Mouse (Mus musculus) hindbrain, embryonic 12.5 days (tissue): Measurements from ENCODE around the gene Capn2. TPM values are rescaled to one million over a fixed set of nuclear protein-coding genes. Genes with fewer than 3 reads are reported as not detected.

Source experiments
- ATAC-seq: fragments of 200-750 bp; cut with Nextera tagmentation; 2 replicates; pipeline ENCODE4 v1.8.0; 2017; ENCODE audit warnings: moderate TSS enrichment; ENCODE audit not compliant: low FRiP score
- H3K27ac ChIP-seq: fragments of 300-500 bp; sonication (generic); 2 replicates; pipeline ENCODE4 v1.5.1; 2016; ENCODE audit warnings: mild to moderate bottlenecking
- H3K27me3 ChIP-seq: fragments of 300-500 bp; sonication (generic); 2 replicates; pipeline ENCODE4 v1.6.1; 2016; ENCODE audit warnings: mild to moderate bottlenecking
- H3K36me3 ChIP-seq: fragments of 300-500 bp; sonication (generic); 2 replicates; pipeline ENCODE4 v1.6.1; 2016; ENCODE audit warnings: mild to moderate bottlenecking
- H3K4me1 ChIP-seq: fragments of 300-500 bp; sonication (generic); 2 replicates; pipeline ENCODE4 v1.6.1; 2016
- H3K4me2 ChIP-seq: fragments of 300-500 bp; sonication (generic); replicated peaks from 2 replicates; pipeline ENCODE4 v1.6.1; 2016; ENCODE audit warnings: mild to moderate bottlenecking
- H3K4me3 ChIP-seq: fragments of 300-500 bp; sonication (generic); 2 replicates; pipeline ENCODE4 v1.5.1; 2016; ENCODE audit warnings: mild to moderate bottlenecking
- H3K9ac ChIP-seq: fragments of 300-500 bp; sonication (generic); 2 replicates; pipeline ENCODE4 v1.6.1; 2016; ENCODE audit warnings: mild to moderate bottlenecking, moderate library complexity
- H3K9me3 ChIP-seq: fragments of 300-500 bp; sonication (generic); replicated peaks from 2 replicates; pipeline ENCODE4 v1.6.1; 2016; ENCODE audit warnings: mild to moderate bottlenecking
- WGBS: fragments of 180-500 bp; shearing (Covaris S2); methylation state at CpG from one replicate; pipeline ENCODE4 v1.1.7; 2016; 5-methylcytosine and 5-hydroxymethylcytosine counted together
- polyA plus RNA-seq: library from polyadenylated mRNA; unstranded; fragments of >200 nt; fragmentation: Nextera tagmentation; extraction: Ambion mirVana; gene quantifications from 2 replicates; pipeline ENCODE4 v1.2.1, GENCODE M21; 2016

Gene Capn2
- polyA plus RNA-seq, 1 experiment from 2014 or later = 136 TPM

DNA sequence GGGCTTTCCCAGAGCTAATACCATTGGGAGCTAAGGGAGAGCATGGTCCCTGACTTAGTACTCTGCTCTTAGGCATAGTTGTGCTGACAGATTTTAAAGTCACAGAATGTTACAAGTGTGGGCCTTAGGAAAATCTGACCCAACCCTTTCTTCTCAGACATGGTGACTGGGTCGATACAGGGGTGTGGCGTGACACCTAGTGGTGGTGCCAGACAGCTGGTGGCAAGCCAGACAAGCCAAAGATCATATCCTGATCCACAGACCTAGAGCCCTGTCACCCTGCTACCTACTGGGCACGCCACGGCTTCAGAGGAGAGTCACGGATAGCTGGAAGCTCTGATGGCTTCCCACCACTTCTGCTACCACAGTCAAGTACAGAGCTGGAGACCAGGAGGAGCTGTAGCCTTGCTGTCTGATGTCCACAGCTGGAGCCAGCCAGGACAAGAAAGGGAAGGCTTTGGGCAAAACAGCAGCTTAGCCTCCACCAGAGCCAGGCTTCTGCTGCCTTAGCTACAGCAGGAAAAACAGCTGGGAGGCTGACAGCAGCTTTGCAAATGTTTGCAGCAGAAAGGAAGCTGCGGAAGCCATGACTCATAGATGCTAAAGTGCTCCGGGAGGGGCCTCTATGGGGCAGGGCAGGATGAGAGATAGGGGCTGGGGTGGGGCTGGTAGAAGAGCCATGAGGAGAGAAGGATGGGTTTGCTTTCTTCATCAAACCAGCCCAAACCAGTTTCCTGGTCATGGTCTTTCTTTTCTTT, 11.0 kb downstream of the Capn2 start:
- Histone ChIP-seq H3K4me3 (no peak overlapping the region), H3K27me3 (no peaks in the 10 kb centered on the region), H3K27ac (no peak overlapping the region), H3K9ac (no peak overlapping the region), H3K9me3 (no peaks in the 10 kb centered on the region), H3K36me3 (peaks cover 35% of the 10 kb centered on the region), H3K4me1 (peaks cover 17% of the 10 kb centered on the region), H3K4me2 (no peak overlapping the region)
- 56% methylated on average over 7 of the region's 7 CpGs for WGBS
- no peak for ATAC-seq

DNA sequence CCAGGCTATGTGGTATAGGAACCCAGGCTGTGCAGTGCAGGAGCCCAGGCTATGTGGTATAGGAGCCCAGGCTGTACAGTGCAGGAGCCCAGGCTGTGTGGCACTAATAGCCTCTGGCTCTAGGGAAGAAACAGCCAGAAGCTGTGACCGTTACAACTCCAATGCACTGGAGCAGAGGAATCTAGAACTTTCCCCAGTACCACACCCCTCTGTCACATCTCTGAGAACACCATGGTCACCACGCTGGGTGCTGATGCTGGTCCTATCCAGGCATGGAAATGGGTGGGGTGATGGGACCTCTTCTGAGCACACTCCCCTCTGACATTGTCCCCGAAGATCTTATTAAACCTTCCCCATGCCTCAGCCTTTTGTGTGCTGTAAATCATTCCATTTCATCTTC, 12.1 kb downstream of the Capn2 start:
- WGBS = 94% methylated on average over 3 of the region's 3 CpGs
- Histone ChIP-seq H3K36me3 (peaks cover 24% of the 10 kb centered on the region), H3K4me2 (no peak overlapping the region), H3K27me3 (no peaks in the 10 kb centered on the region), H3K4me1 (peaks cover 17% of the 10 kb centered on the region), H3K9ac (no peak overlapping the region), H3K4me3 (no peak overlapping the region), H3K27ac (no peak overlapping the region), H3K9me3 (no peaks in the 10 kb centered on the region)
- peak; percentile 39; the same call in 1 of the 2 replicates for ATAC-seq

DNA sequence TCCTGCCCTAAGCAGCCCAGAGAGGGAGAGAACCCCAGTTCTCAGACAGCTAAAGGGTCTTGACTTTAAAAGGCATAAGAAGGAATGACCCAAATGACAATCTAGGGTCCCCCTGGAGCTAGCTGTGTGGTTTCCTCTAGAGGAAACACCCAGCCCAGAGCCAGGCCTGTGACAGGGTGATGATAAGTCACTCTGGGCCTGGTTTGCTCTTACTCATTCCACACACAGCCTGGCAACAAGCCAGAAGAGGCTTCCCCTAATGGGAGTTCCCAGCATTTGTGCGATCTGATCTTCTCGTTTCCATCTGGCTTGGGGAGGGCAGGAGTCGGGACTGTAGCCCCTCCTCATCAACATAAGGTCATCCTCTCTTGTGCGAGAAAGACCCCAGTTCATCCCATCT, 13.2 kb downstream of the Capn2 start:
- Histone ChIP-seq H3K4me3 (no peak overlapping the region), H3K9me3 (no peaks in the 10 kb centered on the region), H3K27me3 (no peaks in the 10 kb centered on the region), H3K9ac (peak overlapping the region; percentile 23; the same call in 1 of the 2 replicates), H3K27ac (no peak overlapping the region; the same call in 1 of the 2 replicates), H3K36me3 (peaks cover 14% of the 10 kb centered on the region), H3K4me2 (no peak overlapping the region), H3K4me1 (peaks cover 17% of the 10 kb centered on the region)
- no peak for ATAC-seq
- WGBS = 15% methylated on average over 4 of the region's 4 CpGs

DNA sequence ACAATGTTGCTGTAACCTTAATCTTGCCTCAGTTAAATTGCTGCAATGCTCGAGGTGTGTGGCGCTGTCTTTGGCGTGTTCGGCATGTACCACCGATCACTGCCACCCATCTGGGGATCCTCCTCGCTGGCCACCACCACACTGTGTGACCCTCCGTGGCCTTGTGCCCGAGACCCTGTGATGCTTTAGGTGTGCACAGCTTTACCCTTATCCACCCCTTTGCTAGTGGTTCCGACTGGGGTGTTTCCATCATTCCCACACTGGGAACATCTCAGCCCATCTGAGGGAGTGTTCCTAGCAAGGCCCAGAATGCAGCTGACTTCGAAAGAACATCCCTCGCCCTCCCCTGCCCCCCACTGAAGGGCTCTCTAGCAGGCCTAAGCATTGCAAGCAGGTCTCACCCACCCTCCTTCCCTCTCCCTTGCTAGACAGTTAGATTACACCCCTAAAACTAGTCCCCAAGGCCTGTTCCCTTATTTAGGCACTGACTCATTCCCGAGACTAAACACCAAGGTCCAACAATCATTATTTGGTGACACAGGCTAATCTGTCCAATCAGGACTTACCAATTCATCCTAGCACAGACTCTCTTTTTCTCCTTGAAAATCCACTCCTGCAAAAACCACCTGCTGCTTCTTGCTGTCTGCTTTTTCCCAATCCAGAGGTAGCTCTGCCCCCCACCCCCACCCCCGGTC, 14.1 kb downstream of the Capn2 start:
- Histone ChIP-seq H3K4me2 (no peak overlapping the region), H3K9me3 (no peaks in the 10 kb centered on the region), H3K27ac (no peak overlapping the region), H3K27me3 (no peaks in the 10 kb centered on the region), H3K36me3 (peaks cover 13% of the 10 kb centered on the region), H3K4me1 (peaks cover 14% of the 10 kb centered on the region), H3K4me3 (no peak overlapping the region), H3K9ac (no peak overlapping the region)
- ATAC-seq = no peak
- WGBS = 89% methylated on average over 13 of the region's 13 CpGs

DNA sequence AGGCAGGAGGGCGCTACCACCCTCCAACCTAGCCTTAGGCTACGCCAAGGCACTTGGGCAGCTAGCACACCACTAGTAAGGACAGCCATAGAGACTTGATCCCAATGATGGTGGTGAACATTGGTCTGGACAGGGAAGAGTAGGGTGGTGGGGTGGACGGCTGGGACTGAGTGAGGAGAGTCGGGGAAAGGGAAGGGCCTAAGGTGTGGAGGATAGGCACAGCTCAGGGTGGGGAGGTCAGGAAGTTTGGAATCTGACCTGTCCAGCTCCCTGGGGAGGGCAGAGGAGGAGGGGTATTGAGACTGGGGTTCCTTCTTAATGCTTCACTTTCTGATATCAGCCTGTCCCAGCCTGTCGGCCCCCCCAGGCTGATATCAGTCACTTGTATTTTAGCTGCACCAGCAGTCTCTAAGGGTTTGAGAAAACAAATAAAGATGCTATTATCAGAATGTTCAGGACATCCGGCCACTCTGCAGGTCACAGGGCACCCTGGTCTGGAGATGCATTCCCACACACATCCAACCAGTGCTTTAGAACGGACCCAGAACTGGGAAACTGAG, 14.8 kb downstream of the Capn2 start:
- no peak for ATAC-seq
- no peak overlapping the region for H3K9ac ChIP-seq
- H3K36me3 ChIP-seq = peaks cover 13% of the 10 kb centered on the region
- H3K4me3 ChIP-seq = no peak overlapping the region
- no peaks in the 10 kb centered on the region for H3K27me3 ChIP-seq
- no peaks in the 10 kb centered on the region for H3K9me3 ChIP-seq
- 89% methylated on average over 7 of the region's 7 CpGs for WGBS
- no peak overlapping the region for H3K4me2 ChIP-seq
- peaks cover 14% of the 10 kb centered on the region for H3K4me1 ChIP-seq
- no peak overlapping the region for H3K27ac ChIP-seq

DNA sequence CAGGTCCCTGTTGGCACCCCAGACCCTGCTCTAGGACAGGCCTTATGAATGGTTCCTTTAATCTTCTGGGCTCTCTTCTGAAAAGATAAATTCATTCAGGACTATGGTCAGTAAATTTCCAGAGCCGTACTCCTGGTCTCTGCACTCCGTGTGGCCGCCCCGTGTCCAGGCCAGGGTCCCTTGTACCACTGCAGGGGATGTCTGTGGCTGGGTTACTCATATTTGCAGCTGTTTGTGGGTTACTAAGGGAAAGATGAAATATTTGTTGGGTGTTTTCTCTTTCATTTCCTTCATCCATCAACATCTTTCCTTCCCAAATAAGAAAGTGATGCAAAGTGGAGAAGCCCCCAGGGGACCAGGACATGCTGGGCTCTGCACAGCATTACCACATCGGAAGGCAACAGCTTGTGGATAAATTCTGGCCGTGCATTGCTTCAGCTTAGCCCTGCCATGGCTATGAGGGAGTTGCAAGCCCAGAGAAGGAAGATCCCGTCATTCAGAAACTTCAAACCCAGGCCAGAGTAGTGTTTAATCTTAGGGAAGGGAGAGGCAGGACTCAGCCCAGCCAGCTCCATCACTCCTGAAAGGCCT, 15.5 kb downstream of the Capn2 start:
- Histone ChIP-seq H3K4me2 (no peak overlapping the region), H3K4me3 (no peak overlapping the region), H3K9me3 (no peaks in the 10 kb centered on the region), H3K27me3 (no peaks in the 10 kb centered on the region), H3K36me3 (peaks cover 13% of the 10 kb centered on the region), H3K27ac (no peak overlapping the region), H3K4me1 (peaks cover 14% of the 10 kb centered on the region), H3K9ac (no peak overlapping the region)
- WGBS = 81% methylated on average over 7 of the region's 7 CpGs
- ATAC-seq = no peak

DNA sequence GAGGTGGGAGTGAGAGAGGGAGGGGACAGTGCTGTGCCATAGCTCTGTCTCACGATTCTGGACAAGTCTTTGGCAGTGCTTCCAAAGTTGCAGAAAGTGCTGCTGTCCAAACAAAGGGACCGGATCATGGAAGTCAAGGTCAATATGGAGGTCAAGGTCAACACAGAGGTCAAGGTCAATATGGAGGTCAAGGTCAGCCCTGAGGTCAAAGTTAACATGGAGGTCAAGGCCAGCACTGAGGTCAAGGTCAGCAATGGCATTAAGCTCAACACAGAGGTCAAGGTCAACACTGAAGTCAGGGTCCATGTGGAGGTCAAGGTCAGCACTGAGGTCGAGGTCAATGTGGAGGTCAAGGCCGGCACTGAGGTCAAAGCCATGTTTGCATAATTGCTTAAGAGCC, 16.6 kb downstream of the Capn2 start:
- WGBS = 83% methylated on average over 4 of the region's 4 CpGs
- Histone ChIP-seq H3K27ac (no peak overlapping the region), H3K4me3 (no peak overlapping the region), H3K27me3 (no peaks in the 10 kb centered on the region), H3K9ac (no peak overlapping the region), H3K4me1 (peaks cover 16% of the 10 kb centered on the region), H3K9me3 (no peaks in the 10 kb centered on the region), H3K36me3 (peaks cover 8% of the 10 kb centered on the region; the same call in 1 of the 2 replicates), H3K4me2 (no peak overlapping the region)
- no peak for ATAC-seq

DNA sequence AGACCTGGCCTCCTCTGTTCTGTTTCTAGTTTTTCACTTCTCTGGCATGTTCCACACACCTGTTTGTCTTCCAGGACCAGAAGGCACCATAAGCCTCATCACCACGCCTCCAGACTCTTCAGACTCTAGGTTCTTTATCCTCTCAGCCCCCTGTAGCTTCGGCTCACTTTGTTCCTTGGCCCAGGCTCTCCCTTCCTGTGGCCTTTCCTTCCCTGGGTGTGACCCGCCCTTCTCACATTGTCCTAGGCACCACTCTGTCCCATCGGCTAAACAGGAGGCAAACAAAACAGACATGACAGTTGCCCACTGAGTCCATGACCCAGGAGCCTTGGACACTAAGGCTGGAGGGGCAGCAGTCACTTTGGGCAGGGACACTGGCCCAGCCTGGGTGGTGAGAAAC, 17.2 kb downstream of the Capn2 start:
- no peak for ATAC-seq
- no peaks in the 10 kb centered on the region for H3K27me3 ChIP-seq
- no peaks in the 10 kb centered on the region for H3K9me3 ChIP-seq
- no peak overlapping the region for H3K4me2 ChIP-seq
- H3K4me3 ChIP-seq = no peak overlapping the region
- no peak overlapping the region for H3K27ac ChIP-seq
- peaks cover 16% of the 10 kb centered on the region for H3K4me1 ChIP-seq
- H3K9ac ChIP-seq = no peak overlapping the region
- 71% methylated on average over 4 of the region's 4 CpGs for WGBS
- peaks cover 4% of the 10 kb centered on the region; the same call in 1 of the 2 replicates for H3K36me3 ChIP-seq

DNA sequence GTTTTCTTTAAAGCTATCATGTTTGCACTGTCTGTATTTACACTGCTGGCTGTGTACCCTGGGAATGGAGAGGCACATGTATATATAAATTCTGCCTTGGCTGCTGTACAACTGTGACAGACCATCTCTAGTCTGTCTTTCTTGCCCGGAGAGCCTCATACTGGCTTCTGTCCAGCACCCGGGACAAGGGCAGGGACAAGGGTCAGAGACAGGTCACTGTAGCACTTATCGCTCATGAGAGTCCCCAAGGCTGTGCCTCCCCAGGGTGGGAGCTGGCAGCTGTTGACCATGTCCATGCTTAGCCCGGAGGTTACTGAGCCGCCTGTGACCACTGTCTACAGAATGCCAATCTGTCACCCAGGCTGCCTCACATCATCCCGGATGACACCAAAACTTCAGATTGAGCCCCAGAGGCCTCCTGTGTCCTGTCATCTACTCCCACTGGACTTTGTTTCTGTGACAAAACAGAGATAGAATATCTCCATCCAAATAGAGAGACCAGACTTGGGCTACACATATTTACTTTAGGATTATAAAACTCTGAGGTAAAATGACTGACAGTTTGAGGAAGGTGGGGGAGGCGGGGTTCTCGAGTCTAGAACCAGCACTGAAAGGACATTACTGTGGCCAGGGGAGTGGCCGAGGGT, 17.8 kb downstream of the Capn2 start:
- Histone ChIP-seq H3K4me2 (no peak overlapping the region), H3K4me1 (peaks cover 21% of the 10 kb centered on the region), H3K27me3 (no peaks in the 10 kb centered on the region), H3K9ac (no peak overlapping the region), H3K9me3 (no peaks in the 10 kb centered on the region), H3K4me3 (no peak overlapping the region), H3K36me3 (no peaks in the 10 kb centered on the region), H3K27ac (no peak overlapping the region)
- 80% methylated on average over 9 of the region's 9 CpGs for WGBS
- ATAC-seq = no peak

DNA sequence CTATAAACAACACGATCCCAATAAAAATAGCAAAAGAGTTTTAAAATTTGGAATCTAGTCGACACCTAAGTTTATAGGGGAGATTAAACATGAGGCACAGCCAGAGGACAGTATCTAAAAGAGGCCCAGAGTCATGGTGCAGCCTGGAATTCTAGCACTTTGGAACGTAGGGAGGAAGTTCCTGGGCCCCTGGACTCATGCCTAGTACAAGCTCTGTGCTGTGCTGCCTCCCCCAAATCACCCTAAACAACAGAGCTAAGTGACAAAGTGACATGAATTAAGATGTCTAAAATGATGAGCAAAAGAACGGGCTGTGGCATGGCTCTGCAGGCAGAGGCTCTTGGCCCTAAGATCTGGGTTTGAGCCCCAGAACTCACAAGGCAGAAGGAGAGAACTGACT, 19.7 kb downstream of the Capn2 start:
- Histone ChIP-seq H3K9ac (no peak overlapping the region), H3K27me3 (no peaks in the 10 kb centered on the region), H3K9me3 (no peaks in the 10 kb centered on the region), H3K4me3 (no peak overlapping the region), H3K27ac (no peak overlapping the region), H3K4me1 (peaks cover 16% of the 10 kb centered on the region), H3K36me3 (no peaks in the 10 kb centered on the region), H3K4me2 (no peak overlapping the region)
- 68% methylated on average over 4 of the region's 4 CpGs for WGBS
- no peak for ATAC-seq

DNA sequence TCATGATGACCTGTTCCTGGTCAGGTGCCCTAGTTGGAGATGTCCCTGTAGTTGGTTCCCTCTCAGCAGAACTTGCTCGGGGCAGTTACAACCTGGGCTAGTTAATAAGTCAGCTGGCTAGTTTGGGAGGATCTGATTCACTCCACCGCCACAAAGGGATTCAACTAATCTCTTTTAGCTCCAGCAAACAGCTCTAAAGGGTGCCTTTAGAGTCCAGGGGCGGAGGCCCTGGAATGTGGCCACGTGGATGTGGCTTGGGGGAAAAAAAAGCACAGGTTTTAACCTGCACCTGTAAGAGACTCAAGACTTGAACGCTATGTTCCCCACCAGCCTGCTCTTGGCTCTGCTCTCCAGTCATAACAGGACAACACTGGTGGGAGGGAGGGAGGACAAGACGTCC, 20.7 kb downstream of the Capn2 start:
- 61% methylated on average over 6 of the region's 6 CpGs for WGBS
- Histone ChIP-seq H3K9me3 (no peaks in the 10 kb centered on the region), H3K27me3 (no peaks in the 10 kb centered on the region), H3K9ac (no peak overlapping the region), H3K4me3 (no peak overlapping the region), H3K4me2 (no peak overlapping the region), H3K27ac (no peak overlapping the region), H3K4me1 (peaks cover 16% of the 10 kb centered on the region), H3K36me3 (no peaks in the 10 kb centered on the region)
- ATAC-seq = no peak
